Mouse (Mus musculus): ENCODE measurements at regions not wholly inside any gene's neighbourhood (a gene's known extent, or its start where the extent isn't known, plus 50 kb on each side); places are given as distances from the start of the nearest gene placed in this dataset.

DNA sequence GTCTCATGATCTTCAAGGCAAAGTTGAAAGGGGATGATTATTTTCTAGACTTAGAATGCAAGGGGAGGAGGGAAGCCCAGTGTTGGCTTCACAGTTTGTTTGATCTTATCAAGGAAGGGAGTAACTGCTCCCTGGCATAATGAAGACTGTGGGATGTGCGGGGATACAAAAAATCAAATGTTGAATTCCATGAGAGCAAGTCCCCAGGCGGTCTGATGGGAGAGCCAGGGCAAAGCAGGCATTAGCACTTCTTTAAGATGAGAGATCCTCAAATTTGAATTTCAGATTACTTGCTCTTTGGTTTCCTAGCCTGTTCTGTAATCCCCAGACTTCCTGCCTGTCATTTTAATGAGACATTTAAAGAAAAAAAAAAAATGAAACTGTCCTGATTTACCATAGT is 525.6 kb upstream of the Man1a start:
- TF ChIP-seq CTCF (IDR thresholded peaks at IDR 0.05; ENCODE audit: low read depth, low read length) (no peak), POLR2A (IDR thresholded peaks at IDR 0.05; ENCODE audit: insufficient read depth, low read length) (no peak)
